Mouse (Mus musculus) liver, embryonic 14.5 days (tissue): ENCODE measurements around the gene Klhdc8b.

Source experiments
- CTCF ChIP-seq: IDR thresholded peaks from 2 replicates; pipeline ENCODE4 v1.5.1; 2016; ENCODE audit warnings: antibody characterized with exemption, low read depth, control low read depth
- EP300 ChIP-seq: IDR thresholded peaks from 2 replicates; pipeline ENCODE4 v1.6.1; 2016; ENCODE audit warnings: antibody characterized with exemption, low read depth

GRCm38 (mm10) chr9:108491286-108491580 lies 29.9 kb upstream of the Klhdc8b start:
- no peak for TF ChIP-seq CTCF
- TF ChIP-seq EP300 = no peak
